Mouse (Mus musculus) ES-E14 (cell line): Measurements from ENCODE around the gene Grin2c. TPM values are rescaled to one million over a fixed set of nuclear protein-coding genes. Genes with fewer than 3 reads are reported as not detected.

Experiments
- DNase-seq: peaks from one replicate; pipeline ENCODE4 v3.0.0-alpha.2; 2013; ENCODE audit warnings: low read depth, low spot score
- H3K27ac ChIP-seq: 2 replicates; pipeline ENCODE4 v1.5.1; 2012; ENCODE audit warnings: low read depth, mild to moderate bottlenecking, low read length, moderate library complexity, mixed read lengths; ENCODE audit not compliant: poor library complexity, insufficient read depth, severe bottlenecking
- H3K36me3 ChIP-seq: 2 replicates; pipeline ENCODE4 v1.6.1; 2012; ENCODE audit warnings: mild to moderate bottlenecking, low read length, moderate library complexity, mixed read lengths; ENCODE audit not compliant: control insufficient read depth, poor library complexity, insufficient read depth, severe bottlenecking
- H3K4me1 ChIP-seq, 2 experiments: fragments of 150-350 bp in 1 of 2; sonication (generic) in 1 of 2; 2 replicates each; pipeline ENCODE4 v1.6.1; 2012; ENCODE audit warnings: low read length in 2 of 2, mild to moderate bottlenecking in 1 of 2, mixed read lengths in 1 of 2; ENCODE audit not compliant: control insufficient read depth in 2 of 2, insufficient read depth in 2 of 2, poor library complexity in 1 of 2
- H3K4me3 ChIP-seq, 2 experiments: fragments of 150-350 bp in 1 of 2; sonication (generic) in 1 of 2; 2 replicates each; pipeline ENCODE4 v1.5.1; 2012; ENCODE audit warnings: low read length in 2 of 2, low read depth in 1 of 2, mild to moderate bottlenecking in 1 of 2, mixed read lengths in 1 of 2; ENCODE audit not compliant: insufficient read depth in 1 of 2, poor library complexity in 1 of 2, severe bottlenecking in 1 of 2
- H3K9ac ChIP-seq: 2 replicates; pipeline ENCODE4 v1.6.1; 2012; ENCODE audit warnings: low read depth, mild to moderate bottlenecking, low read length, mixed read lengths; ENCODE audit not compliant: poor library complexity, insufficient read depth, severe bottlenecking
- H3K9me3 ChIP-seq: fragments of 150-350 bp; sonication (generic); 2 replicates; pipeline ENCODE4 v1.6.1; 2012; ENCODE audit warnings: low read depth, mild to moderate bottlenecking, low read length; ENCODE audit not compliant: control insufficient read depth, insufficient read depth
- CHD2 ChIP-seq: IDR thresholded peaks from 2 replicates; pipeline ENCODE4 v1.6.1; 2014; ENCODE audit warnings: mild to moderate bottlenecking, low read depth, low read length, inconsistent platforms
- HCFC1 ChIP-seq: IDR thresholded peaks from 2 replicates; pipeline ENCODE4 v1.6.1; 2012; ENCODE audit warnings: low read length, inconsistent platforms, borderline replicate concordance; ENCODE audit not compliant: insufficient read depth
- MAFK ChIP-seq: IDR thresholded peaks from 2 replicates; pipeline ENCODE4 v1.6.1; 2014; ENCODE audit warnings: mild to moderate bottlenecking, low read depth, low read length, inconsistent platforms; ENCODE audit not compliant: insufficient read depth
- ZC3H11A ChIP-seq: IDR thresholded peaks from 2 replicates; pipeline ENCODE4 v1.6.1; 2012; ENCODE audit warnings: low read depth, mild to moderate bottlenecking, inconsistent platforms, low read length, borderline replicate concordance
- ZNF384 ChIP-seq: IDR thresholded peaks from 2 replicates; pipeline ENCODE4 v1.6.1; 2012; ENCODE audit warnings: low read depth, low read length, inconsistent platforms
- in situ Hi-C, 2 experiments: fragments of 600-800 bp; cut with MboI; formaldehyde crosslinking; loops; one replicate each; pipeline ENCODE4 v1.15.1; 2025; ENCODE audit warnings: low sequenced_read_pairs in 2 of 2, inconsistent platforms in 1 of 2; ENCODE audit not compliant: unreplicated experiment in 2 of 2
- total RNA-seq: library from RNA; depleted of rRNA; stranded (reverse); fragments of 300-350 nt; gene quantifications from 2 replicates; pipeline ENCODE4 v1.2.3, GENCODE M21; 2012

Grin2c gene
- total RNA-seq, 1 experiment, result 0.22 TPM

DNA sequence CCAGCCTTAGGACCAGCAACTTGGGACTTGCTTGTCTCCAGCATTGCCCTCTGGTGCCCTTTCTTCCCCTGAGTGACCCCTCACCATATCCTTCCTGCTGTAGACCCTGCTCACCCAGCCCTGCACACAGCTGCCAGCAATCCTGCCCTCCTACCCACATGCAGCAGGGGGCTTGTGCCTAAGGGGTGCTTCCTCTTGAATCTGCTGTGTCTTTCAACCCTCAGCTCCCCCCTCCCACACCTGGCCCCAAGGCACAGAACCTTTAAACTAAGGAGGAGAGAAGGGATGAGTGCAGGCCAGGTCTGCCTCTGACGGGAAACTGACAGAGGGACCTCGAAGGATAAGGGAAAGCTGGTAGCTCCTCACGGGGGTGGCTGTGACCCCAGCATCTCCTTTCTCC, 24.3 kb downstream of the Grin2c start:
- Histone ChIP-seq H3K4me1 (peaks cover 7 to 25% of the 10 kb centered on the region in 2 experiments; a peak in 3 of 4 replicates), H3K9ac (no peak overlapping the region), H3K36me3 (peaks cover 6% of the 10 kb centered on the region; the same call in 1 of the 2 replicates), H3K4me3 (no peak overlapping the region), H3K27ac (no peak overlapping the region), H3K9me3 (no peaks in the 10 kb centered on the region)
- in situ Hi-C loops, result no loop called here
- no peak for TF ChIP-seq HCFC1
- TF ChIP-seq CHD2, result no peak
- no peak for DNase-seq

DNA sequence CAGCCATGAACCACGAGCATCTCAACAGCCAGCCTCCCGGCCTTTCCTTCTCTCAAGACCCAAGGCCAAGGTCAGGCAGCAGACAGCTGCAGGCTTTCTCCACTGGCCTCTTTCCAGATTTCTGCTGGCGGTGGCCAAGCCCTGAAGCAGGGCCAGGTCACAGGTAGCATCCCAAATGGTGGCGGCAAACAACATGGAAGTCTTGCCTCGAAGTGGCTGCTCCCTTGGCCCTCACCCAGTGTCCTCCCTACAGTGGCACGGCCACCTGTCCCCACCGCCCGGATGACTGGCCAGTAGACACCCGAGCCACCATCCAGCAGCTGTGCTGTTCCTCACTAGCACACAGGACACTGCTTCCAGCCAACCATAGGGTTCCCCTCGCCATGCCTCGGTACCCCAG, 25.6 kb downstream of the Grin2c start:
- in situ Hi-C loops, result no loop called here
- no peak overlapping the region for H3K4me3 ChIP-seq
- H3K36me3 ChIP-seq, result peaks cover 6% of the 10 kb centered on the region; the same call in 1 of the 2 replicates
- H3K4me1 ChIP-seq, result peaks cover 5 to 19% of the 10 kb centered on the region in 2 experiments; a peak in 2 of 4 replicates
- no peak for DNase-seq
- no peak for TF ChIP-seq MAFK
- no peak for TF ChIP-seq ZNF384
- no peak for TF ChIP-seq ZC3H11A
- no peak for TF ChIP-seq HCFC1
- no peak for TF ChIP-seq CHD2
- no peak overlapping the region for H3K27ac ChIP-seq
- H3K9me3 ChIP-seq, result no peaks in the 10 kb centered on the region
- no peak overlapping the region for H3K9ac ChIP-seq

DNA sequence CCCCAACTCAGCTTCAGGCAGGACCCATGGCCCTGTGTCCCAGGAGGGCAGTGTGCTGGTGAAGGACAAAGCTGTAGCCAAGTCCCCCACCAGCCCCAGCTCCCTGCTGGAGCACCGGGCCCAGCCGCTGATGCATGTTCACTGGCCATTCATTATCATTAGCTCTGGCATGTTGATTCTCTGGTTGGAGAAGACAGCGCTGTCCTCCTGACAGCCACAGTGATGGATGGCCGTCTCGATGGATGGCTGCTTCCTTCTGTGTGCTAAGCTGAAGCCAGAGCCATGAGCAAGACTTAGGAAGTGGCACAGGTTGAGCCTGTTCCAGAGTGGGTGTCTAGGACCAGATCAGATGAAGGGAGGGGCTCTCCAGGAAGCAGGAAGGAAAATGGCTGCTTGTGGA, 30.5 kb downstream of the Grin2c start:
- Histone ChIP-seq H3K4me1 (peaks cover 3 to 13% of the 10 kb centered on the region in 2 experiments; a peak in 3 of 4 replicates), H3K27ac (no peak overlapping the region), H3K4me3 (no peak overlapping the region), H3K9ac (no peak overlapping the region), H3K36me3 (no peaks in the 10 kb centered on the region; the same call in 1 of the 2 replicates), H3K9me3 (no peaks in the 10 kb centered on the region)
- in situ Hi-C loops, result no loop called here
- TF ChIP-seq HCFC1, result no peak
- no peak for TF ChIP-seq ZC3H11A
- TF ChIP-seq MAFK, result no peak
- no peak for TF ChIP-seq CHD2
- TF ChIP-seq ZNF384, result no peak
- DNase-seq, result no peak

DNA sequence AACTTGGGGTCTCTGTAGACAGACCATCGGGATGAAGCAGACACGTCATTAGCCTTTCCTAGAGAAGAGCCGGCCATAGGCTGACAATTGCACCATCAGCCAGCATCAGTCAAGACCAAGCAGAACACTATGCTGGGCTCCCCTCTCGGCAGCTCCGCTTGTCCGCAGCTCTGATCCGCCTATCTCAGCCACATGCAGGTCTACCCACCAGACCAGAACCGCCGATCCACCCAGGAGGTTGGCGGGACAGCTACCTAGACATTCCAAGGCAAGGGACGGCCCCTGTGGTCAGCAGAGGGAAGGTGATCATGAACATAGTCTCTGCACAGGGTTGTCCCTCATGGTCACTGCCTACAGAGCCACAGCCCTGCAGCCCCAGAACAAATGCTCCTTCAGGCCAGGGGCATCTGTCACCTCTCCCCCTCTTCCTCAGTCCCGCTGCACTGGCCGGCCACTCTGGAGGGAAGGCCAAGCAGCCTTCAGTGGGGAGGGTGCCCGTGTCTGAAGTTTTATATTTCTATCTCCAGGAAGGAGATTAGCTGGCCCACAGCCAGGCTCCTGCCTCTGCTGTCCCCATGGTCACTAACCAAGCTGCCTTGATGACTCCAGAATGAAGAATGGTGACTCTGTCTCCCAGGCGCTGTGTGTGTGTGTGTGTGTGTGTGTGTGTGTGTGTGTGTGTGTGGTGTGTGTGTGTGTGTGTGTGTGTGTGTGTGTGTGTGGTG, 32.6 kb downstream of the Grin2c start:
- H3K9me3 ChIP-seq, result no peaks in the 10 kb centered on the region
- in situ Hi-C loops, result no loop called here
- H3K9ac ChIP-seq, result no peak overlapping the region
- no peak for TF ChIP-seq ZNF384
- no peak for TF ChIP-seq MAFK
- TF ChIP-seq ZC3H11A, result no peak
- TF ChIP-seq CHD2, result no peak
- TF ChIP-seq HCFC1, result no peak
- peaks cover 3 to 15% of the 10 kb centered on the region in 2 experiments; a peak in 3 of 4 replicates for H3K4me1 ChIP-seq
- no peaks in the 10 kb centered on the region; the same call in 1 of the 2 replicates for H3K36me3 ChIP-seq
- H3K27ac ChIP-seq, result no peak overlapping the region
- no peak for DNase-seq
- H3K4me3 ChIP-seq, result no peak overlapping the region
